Mouse (Mus musculus) kidney, postnatal 25 days (tissue): ENCODE data around the gene Hebp2.

Experiments used
- DNase-seq, 2 experiments: peaks; one replicate each; pipeline ENCODE4 v3.0.0; 2021; ENCODE audit warnings: mixed read lengths in 2 of 2

Hebp2 gene

DNA sequence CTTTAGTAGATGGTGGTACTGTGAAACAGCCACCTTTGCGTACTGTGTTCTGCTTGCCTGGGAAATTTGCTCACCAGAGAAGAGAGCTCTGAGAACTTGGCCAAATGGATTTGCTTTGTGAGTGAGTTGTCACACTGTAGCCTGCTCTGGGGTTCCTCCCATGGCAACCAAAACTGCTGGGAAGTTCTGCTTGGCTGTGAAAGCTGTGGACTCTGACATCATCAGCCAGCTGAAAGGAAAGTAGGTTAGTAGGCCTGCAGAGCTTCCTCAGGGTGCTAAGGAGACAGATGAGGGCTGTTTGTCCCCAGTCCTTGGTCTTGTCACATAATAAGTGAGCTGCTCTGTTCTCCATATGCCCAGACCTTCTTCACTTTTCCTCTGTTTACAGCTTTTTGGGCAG is 37.3 kb downstream of the Hebp2 start:
- DNase-seq = no peak

- no peak for DNase-seq
Measured at GRCm38 (mm10) chr10:18507869-18508473, 37.9 kb downstream of the Hebp2 start.

GRCm38 (mm10) chr10:18506501-18506946 is 39.4 kb downstream of the Hebp2 start:
- no peak for DNase-seq

DNA sequence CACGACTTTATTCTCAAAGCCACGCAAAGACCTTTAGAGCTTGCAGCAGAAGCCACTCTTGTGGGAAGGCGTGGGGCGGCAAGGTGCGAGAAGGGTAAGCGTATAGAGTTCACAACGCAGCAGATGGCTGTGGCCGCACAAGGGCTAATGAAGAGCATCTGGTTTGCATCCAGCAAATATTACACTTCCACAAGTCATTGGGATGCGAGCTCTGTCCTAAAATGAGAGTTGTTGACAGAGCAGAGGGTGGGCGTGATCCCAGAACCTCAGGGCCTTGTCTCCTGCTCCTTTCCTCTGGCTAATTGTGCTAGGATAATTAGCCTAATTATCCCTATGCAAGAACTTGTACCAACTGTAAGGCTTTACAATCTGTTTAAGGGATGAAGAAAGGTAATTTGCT is 40.2 kb downstream of the Hebp2 start:
- DNase-seq = no peak

DNA sequence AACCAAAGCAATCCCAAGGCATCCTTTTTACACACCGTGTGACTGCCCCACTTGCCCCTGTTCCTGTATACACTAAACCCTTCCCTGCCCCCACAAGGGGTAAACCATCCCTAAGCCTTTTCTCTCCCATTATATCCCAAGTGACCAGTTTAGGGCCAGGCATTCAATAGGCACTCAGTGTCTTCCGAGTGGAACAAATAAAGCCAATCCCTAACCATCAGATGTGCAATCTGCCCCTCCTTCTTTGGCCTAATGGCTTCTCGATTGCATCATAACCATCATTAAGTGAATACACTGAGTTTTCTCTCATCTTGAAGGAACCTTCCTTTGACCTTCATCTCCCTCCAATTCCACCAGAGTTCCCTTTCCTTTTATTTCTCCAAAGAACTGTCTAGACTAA is 43.9 kb downstream of the Hebp2 start:
- DNase-seq = no peak

- DNase-seq = no peak
Measured at GRCm38 (mm10) chr10:18497066-18497465, 48.8 kb downstream of the Hebp2 start.

GRCm38 (mm10) chr10:18494249-18494648 is 51.6 kb downstream of the Hebp2 start:
- no peak for DNase-seq

GRCm38 (mm10) chr10:18493010-18493894 is 52.6 kb downstream of the Hebp2 start:
- DNase-seq = peak; percentile 29 to 52

- DNase-seq = no peak
Measured at GRCm38 (mm10) chr10:18491952-18492351, 53.9 kb downstream of the Hebp2 start.

GRCm38 (mm10) chr10:18489936-18490335 is 55.9 kb downstream of the Hebp2 start:
- DNase-seq = no peak
